Mouse (Mus musculus): ENCODE data around the gene Ntsr2. TPM values are rescaled to one million over a fixed set of nuclear protein-coding genes. Genes with fewer than 3 reads are reported as not detected.
A peak's percentile ranks its signal among the peaks of the same experiment; 100 is the strongest.

The Ntsr2 gene
- polyA plus RNA-seq, 1 experiment from 2014 or later: not detected

GRCm38 (mm10) chr12:16630152-16630865 is 22.9 kb upstream of the Ntsr2 start:
- Histone ChIP-seq H3K27me3 (replicated peaks; ENCODE audit: control insufficient read depth, insufficient read depth, low read length) (no peaks in the 10 kb centered on the region), H3K9me3 (ENCODE audit: control insufficient read depth, low read length) (no peaks in the 10 kb centered on the region), H3K36me3 (ENCODE audit: control insufficient read depth, insufficient read depth, low read length) (no peaks in the 10 kb centered on the region), H3K27ac (ENCODE audit: low read depth) (no peak overlapping the region), H3K4me3 (ENCODE audit: low read depth, low read length) (no peak overlapping the region), H3K4me1 (replicated peaks; ENCODE audit: control insufficient read depth, insufficient read depth, low read length) (no peaks in the 10 kb centered on the region), H3K9ac (ENCODE audit: low read length) (no peak overlapping the region), H3K4me2 (ENCODE audit: low read length) (no peak overlapping the region)
- ATAC-seq (replicated peaks; ENCODE audit: low FRiP score, low TSS enrichment, low read depth) (no peak), DNase-seq (ENCODE audit: low spot score) (no peak)
- 60% methylated on average over 7 of the region's 7 CpGs for WGBS

GRCm38 (mm10) chr12:16630866-16631185 is 22.4 kb upstream of the Ntsr2 start:
- Histone ChIP-seq H3K9me3 (ENCODE audit: control insufficient read depth, low read length) (no peaks in the 10 kb centered on the region), H3K36me3 (ENCODE audit: control insufficient read depth, insufficient read depth, low read length) (no peaks in the 10 kb centered on the region), H3K4me2 (ENCODE audit: low read length) (no peak overlapping the region), H3K4me1 (replicated peaks; ENCODE audit: control insufficient read depth, insufficient read depth, low read length) (no peaks in the 10 kb centered on the region), H3K4me3 (ENCODE audit: low read depth, low read length) (no peak overlapping the region), H3K9ac (ENCODE audit: low read length) (no peak overlapping the region), H3K27ac (ENCODE audit: low read depth) (no peak overlapping the region), H3K27me3 (replicated peaks; ENCODE audit: control insufficient read depth, insufficient read depth, low read length) (no peaks in the 10 kb centered on the region)
- DNase-seq (ENCODE audit: low spot score) (no peak), ATAC-seq (replicated peaks; ENCODE audit: low FRiP score, low TSS enrichment, low read depth) (no peak)
- 91% methylated on average over 1 of the region's 1 CpGs for WGBS

- H3K4me2 ChIP-seq (ENCODE audit: low read length): no peak overlapping the region
- H3K4me3 ChIP-seq (ENCODE audit: low read depth, low read length): no peak overlapping the region
- no peaks in the 10 kb centered on the region for H3K27me3 ChIP-seq (replicated peaks; ENCODE audit: control insufficient read depth, insufficient read depth, low read length)
- ATAC-seq (replicated peaks; ENCODE audit: low FRiP score, low TSS enrichment, low read depth): no peak
- H3K36me3 ChIP-seq (ENCODE audit: control insufficient read depth, insufficient read depth, low read length): no peaks in the 10 kb centered on the region
- no peak overlapping the region for H3K9ac ChIP-seq (ENCODE audit: low read length)
- no peak for DNase-seq (ENCODE audit: low spot score)
- no peaks in the 10 kb centered on the region for H3K9me3 ChIP-seq (ENCODE audit: control insufficient read depth, low read length)
- WGBS: 84% methylated on average over 2 of the region's 2 CpGs
- H3K4me1 ChIP-seq (replicated peaks; ENCODE audit: control insufficient read depth, insufficient read depth, low read length): no peaks in the 10 kb centered on the region
- H3K27ac ChIP-seq (ENCODE audit: low read depth): no peak overlapping the region
These were observed 21.8 kb upstream of the Ntsr2 start for GRCm38 (mm10) chr12:16631423-16631822.

GRCm38 (mm10) chr12:16633235-16633634 is 19.9 kb upstream of the Ntsr2 start:
- H3K9ac ChIP-seq (ENCODE audit: low read length): no peak overlapping the region
- H3K9me3 ChIP-seq (ENCODE audit: control insufficient read depth, low read length): no peaks in the 10 kb centered on the region
- no peak overlapping the region for H3K4me2 ChIP-seq (ENCODE audit: low read length)
- ATAC-seq (replicated peaks; ENCODE audit: low FRiP score, low TSS enrichment, low read depth) (no peak), DNase-seq (ENCODE audit: low spot score) (no peak)
- no peak overlapping the region for H3K4me3 ChIP-seq (ENCODE audit: low read depth, low read length)
- no peaks in the 10 kb centered on the region for H3K4me1 ChIP-seq (replicated peaks; ENCODE audit: control insufficient read depth, insufficient read depth, low read length)
- WGBS: 39% methylated on average over 6 of the region's 6 CpGs
- no peak overlapping the region for H3K27ac ChIP-seq (ENCODE audit: low read depth)
- no peaks in the 10 kb centered on the region for H3K27me3 ChIP-seq (replicated peaks; ENCODE audit: control insufficient read depth, insufficient read depth, low read length)
- H3K36me3 ChIP-seq (ENCODE audit: control insufficient read depth, insufficient read depth, low read length): no peaks in the 10 kb centered on the region

- ATAC-seq (replicated peaks; ENCODE audit: low FRiP score, low TSS enrichment, low read depth) (no peak), DNase-seq (ENCODE audit: low spot score) (peak; percentile 79)
- Histone ChIP-seq H3K4me1 (replicated peaks; ENCODE audit: control insufficient read depth, insufficient read depth, low read length) (no peaks in the 10 kb centered on the region), H3K4me2 (ENCODE audit: low read length) (no peak overlapping the region), H3K27me3 (replicated peaks; ENCODE audit: control insufficient read depth, insufficient read depth, low read length) (no peaks in the 10 kb centered on the region), H3K9me3 (ENCODE audit: control insufficient read depth, low read length) (no peaks in the 10 kb centered on the region), H3K27ac (ENCODE audit: low read depth) (no peak overlapping the region), H3K9ac (ENCODE audit: low read length) (no peak overlapping the region), H3K36me3 (ENCODE audit: control insufficient read depth, insufficient read depth, low read length) (no peaks in the 10 kb centered on the region), H3K4me3 (ENCODE audit: low read depth, low read length) (no peak overlapping the region)
- 59% methylated on average over 14 of the region's 14 CpGs for WGBS
These were observed 18.9 kb upstream of the Ntsr2 start for GRCm38 (mm10) chr12:16634075-16634813.

- ATAC-seq (replicated peaks; ENCODE audit: low FRiP score, low TSS enrichment, low read depth) (no peak), DNase-seq (ENCODE audit: low spot score) (no peak)
- Histone ChIP-seq H3K9me3 (ENCODE audit: control insufficient read depth, low read length) (no peaks in the 10 kb centered on the region), H3K4me3 (ENCODE audit: low read depth, low read length) (no peak overlapping the region), H3K4me1 (replicated peaks; ENCODE audit: control insufficient read depth, insufficient read depth, low read length) (no peaks in the 10 kb centered on the region), H3K9ac (ENCODE audit: low read length) (no peak overlapping the region), H3K36me3 (ENCODE audit: control insufficient read depth, insufficient read depth, low read length) (no peaks in the 10 kb centered on the region), H3K27me3 (replicated peaks; ENCODE audit: control insufficient read depth, insufficient read depth, low read length) (no peaks in the 10 kb centered on the region), H3K27ac (ENCODE audit: low read depth) (no peak overlapping the region), H3K4me2 (ENCODE audit: low read length) (no peak overlapping the region)
- WGBS: 67% methylated on average over 6 of the region's 6 CpGs
These were observed 17.4 kb upstream of the Ntsr2 start for GRCm38 (mm10) chr12:16635816-16636215.

- no peak overlapping the region for H3K4me3 ChIP-seq (ENCODE audit: low read depth, low read length)
- H3K4me2 ChIP-seq (ENCODE audit: low read length): no peak overlapping the region
- H3K27ac ChIP-seq (ENCODE audit: low read depth): no peak overlapping the region
- no peak for ATAC-seq (replicated peaks; ENCODE audit: low FRiP score, low TSS enrichment, low read depth)
- H3K9ac ChIP-seq (ENCODE audit: low read length): no peak overlapping the region
- H3K9me3 ChIP-seq (ENCODE audit: control insufficient read depth, low read length): no peaks in the 10 kb centered on the region
- no peaks in the 10 kb centered on the region for H3K27me3 ChIP-seq (replicated peaks; ENCODE audit: control insufficient read depth, insufficient read depth, low read length)
- no peaks in the 10 kb centered on the region; the same call in 1 of the 2 replicates for H3K4me1 ChIP-seq (replicated peaks; ENCODE audit: control insufficient read depth, insufficient read depth, low read length)
- no peaks in the 10 kb centered on the region for H3K36me3 ChIP-seq (ENCODE audit: control insufficient read depth, insufficient read depth, low read length)
- 67% methylated on average over 12 of the region's 12 CpGs for WGBS
- no peak for DNase-seq (ENCODE audit: low spot score)
These were observed 14.0 kb upstream of the Ntsr2 start for GRCm38 (mm10) chr12:16639078-16639771.

GRCm38 (mm10) chr12:16640075-16640474 is 13.1 kb upstream of the Ntsr2 start:
- Histone ChIP-seq H3K4me1 (replicated peaks; ENCODE audit: control insufficient read depth, insufficient read depth, low read length) (no peaks in the 10 kb centered on the region; the same call in 1 of the 2 replicates), H3K9me3 (ENCODE audit: control insufficient read depth, low read length) (no peaks in the 10 kb centered on the region), H3K36me3 (ENCODE audit: control insufficient read depth, insufficient read depth, low read length) (no peaks in the 10 kb centered on the region), H3K9ac (ENCODE audit: low read length) (no peak overlapping the region), H3K27me3 (replicated peaks; ENCODE audit: control insufficient read depth, insufficient read depth, low read length) (no peaks in the 10 kb centered on the region), H3K4me2 (ENCODE audit: low read length) (no peak overlapping the region), H3K4me3 (ENCODE audit: low read depth, low read length) (no peak overlapping the region), H3K27ac (ENCODE audit: low read depth) (no peak overlapping the region)
- no peak for DNase-seq (ENCODE audit: low spot score)
- ATAC-seq (replicated peaks; ENCODE audit: low FRiP score, low TSS enrichment, low read depth): no peak
- 91% methylated on average over 6 of the region's 6 CpGs for WGBS
